Mouse (Mus musculus): ENCODE data around the gene Rmi1.

GRCm38 (mm10) chr13:58397651-58398050, 4.4 kb upstream of the Rmi1 start:
- TF ChIP-seq CTCF (IDR thresholded peaks at IDR 0.05; ENCODE audit: control insufficient read depth, insufficient read depth, insufficient replicate concordance, low read depth, low read length): no peak
- TF ChIP-seq POLR2A (IDR thresholded peaks at IDR 0.05; ENCODE audit: control insufficient read depth, low read depth, low read length): no peak

All from testis, adult 2 months (tissue).